Mouse (Mus musculus): ENCODE measurements at regions not wholly inside any gene's neighbourhood (a gene's known extent, or its start where the extent isn't known, plus 50 kb on each side); places are given as distances from the start of the nearest gene placed in this dataset.

GRCm38 (mm10) chr1:43247609-43248008 lies 50.8 kb upstream of the Fhl2 start:
- H3K4me1 ChIP-seq (ENCODE audit: control insufficient read depth in 1 of 2, insufficient read depth in 2 of 2, low read length in 2 of 2), result no peaks in the 10 kb centered on the region
- no peak overlapping the region for H3K9ac ChIP-seq (ENCODE audit: control insufficient read depth, low read depth, low read length, poor library complexity, severe bottlenecking)
- no peak for TF ChIP-seq ZMIZ1 (IDR thresholded peaks at IDR 0.05; ENCODE audit: low read depth, low read length)
- TF ChIP-seq MEF2A (IDR thresholded peaks at IDR 0.05; ENCODE audit: extremely low read depth, insufficient replicate concordance, low read depth, low read length, poor library complexity, severe bottlenecking), result no peak
- no peak for TF ChIP-seq RCOR1 (IDR thresholded peaks at IDR 0.05; ENCODE audit: low read depth, low read length)
- no peak for TF ChIP-seq TBP (IDR thresholded peaks at IDR 0.05; ENCODE audit: low read depth, low read length)
- TF ChIP-seq ZKSCAN1 (IDR thresholded peaks at IDR 0.05; ENCODE audit: low read depth, low read length), result no peak
- TF ChIP-seq MAX (IDR thresholded peaks at IDR 0.05; ENCODE audit: low read length), result no peak
- TF ChIP-seq POLR2A (IDR thresholded peaks at IDR 0.05; ENCODE audit: control insufficient read depth in 1 of 2, insufficient read depth in 1 of 2, low read depth in 1 of 2, low read length in 2 of 2, poor library complexity in 1 of 2), result no peak
- no peak for TF ChIP-seq POLR2AphosphoS5 (IDR thresholded peaks at IDR 0.05; ENCODE audit: borderline replicate concordance, low read depth, low read length)
- TF ChIP-seq RAD21 (IDR thresholded peaks at IDR 0.05; ENCODE audit: low read depth, low read length), result no peak
- TF ChIP-seq ZC3H11A (IDR thresholded peaks at IDR 0.05; ENCODE audit: low read depth, low read length), result no peak
- no peak for TF ChIP-seq CHD1 (IDR thresholded peaks at IDR 0.05; ENCODE audit: low read depth, low read length)
- TF ChIP-seq POLR2AphosphoS2 (IDR thresholded peaks at IDR 0.05; ENCODE audit: low read length), result no peak
- TF ChIP-seq TCF12 (IDR thresholded peaks at IDR 0.05; ENCODE audit: low read depth, low read length), result no peak
- no peak for TF ChIP-seq MYC (IDR thresholded peaks at IDR 0.05; ENCODE audit: low read depth, low read length)
- TF ChIP-seq MXI1 (IDR thresholded peaks at IDR 0.05; ENCODE audit: low read depth, low read length), result no peak
- H3K4me3 ChIP-seq (ENCODE audit: control insufficient read depth in 1 of 2, insufficient read depth in 1 of 2, low read depth in 2 of 2, low read length in 2 of 2), result no peak overlapping the region
- no peaks in the 10 kb centered on the region for H3K9me3 ChIP-seq (replicated peaks; ENCODE audit: insufficient read depth, low read length)
- H3K36me3 ChIP-seq (ENCODE audit: control insufficient read depth in 1 of 2, insufficient read depth in 2 of 2, low read length in 2 of 2), result no peaks in the 10 kb centered on the region
- no peak for DNase-seq (ENCODE audit: low read depth, low spot score)
- no peaks in the 10 kb centered on the region for H3K79me2 ChIP-seq (ENCODE audit: control insufficient read depth, insufficient read depth, low read length, poor library complexity)
- H3K27ac ChIP-seq (ENCODE audit: control insufficient read depth, low read depth, low read length), result no peak overlapping the region
- H3K27me3 ChIP-seq (ENCODE audit: control insufficient read depth in 1 of 2, insufficient read depth in 2 of 2, low read length in 2 of 2), result no peaks in the 10 kb centered on the region

GRCm38 (mm10) chr1:43250281-43250680 lies 53.5 kb upstream of the Fhl2 start:
- no peak overlapping the region for H3K9ac ChIP-seq (ENCODE audit: control insufficient read depth, low read depth, low read length, poor library complexity, severe bottlenecking)
- no peak for DNase-seq (ENCODE audit: low read depth, low spot score)
- no peaks in the 10 kb centered on the region for H3K36me3 ChIP-seq (ENCODE audit: control insufficient read depth in 1 of 2, insufficient read depth in 2 of 2, low read length in 2 of 2)
- TF ChIP-seq KAT2A (conservative IDR thresholded peaks at IDR 0.05; ENCODE audit: low read depth, low read length) (no peak), ELF1 (IDR thresholded peaks at IDR 0.05; ENCODE audit: low read depth, low read length) (no peak), HCFC1 (IDR thresholded peaks at IDR 0.05; ENCODE audit: low read depth, low read length) (no peak), UBTF (IDR thresholded peaks at IDR 0.05; ENCODE audit: borderline replicate concordance, insufficient read depth, low read depth, low read length) (no peak), USF2 (IDR thresholded peaks at IDR 0.05; ENCODE audit: borderline replicate concordance in 1 of 2, insufficient read depth in 1 of 2, low read depth in 1 of 2, low read length in 2 of 2) (no peak), ZKSCAN1 (IDR thresholded peaks at IDR 0.05; ENCODE audit: low read depth, low read length) (no peak), MAZ (IDR thresholded peaks at IDR 0.05; ENCODE audit: low read depth, low read length) (no peak), NRF1 (IDR thresholded peaks at IDR 0.05; ENCODE audit: insufficient read depth, low read depth, low read length, poor library complexity, severe bottlenecking) (no peak), JUND (IDR thresholded peaks at IDR 0.05; ENCODE audit: low read depth, low read length) (no peak), GABPA (IDR thresholded peaks at IDR 0.05; ENCODE audit: low read depth, low read length) (no peak), ZMIZ1 (IDR thresholded peaks at IDR 0.05; ENCODE audit: low read depth, low read length) (no peak), MAX (IDR thresholded peaks at IDR 0.05; ENCODE audit: low read length) (no peak), TCF12 (IDR thresholded peaks at IDR 0.05; ENCODE audit: low read depth, low read length) (no peak), RAD21 (IDR thresholded peaks at IDR 0.05; ENCODE audit: low read depth, low read length) (no peak), ZC3H11A (IDR thresholded peaks at IDR 0.05; ENCODE audit: low read depth, low read length) (no peak), TAL1 (IDR thresholded peaks at IDR 0.05; ENCODE audit: low read length) (no peak), SMC3 (IDR thresholded peaks at IDR 0.05; ENCODE audit: low read depth, low read length) (no peak), SIN3A (IDR thresholded peaks at IDR 0.05; ENCODE audit: low read length) (no peak), MXI1 (IDR thresholded peaks at IDR 0.05; ENCODE audit: low read depth, low read length) (no peak), MYC (IDR thresholded peaks at IDR 0.05; ENCODE audit: low read depth, low read length) (no peak)
- H3K79me2 ChIP-seq (ENCODE audit: control insufficient read depth, insufficient read depth, low read length, poor library complexity), result no peaks in the 10 kb centered on the region
- no peak overlapping the region for H3K4me3 ChIP-seq (ENCODE audit: control insufficient read depth in 1 of 2, insufficient read depth in 1 of 2, low read depth in 2 of 2, low read length in 2 of 2)
- H3K27me3 ChIP-seq (ENCODE audit: control insufficient read depth in 1 of 2, insufficient read depth in 2 of 2, low read length in 2 of 2), result no peaks in the 10 kb centered on the region; a peak in 1 of 4 replicates
- H3K4me1 ChIP-seq (ENCODE audit: control insufficient read depth in 1 of 2, insufficient read depth in 2 of 2, low read length in 2 of 2), result no peaks in the 10 kb centered on the region
- H3K27ac ChIP-seq (ENCODE audit: control insufficient read depth, low read depth, low read length), result no peak overlapping the region
- no peaks in the 10 kb centered on the region for H3K9me3 ChIP-seq (replicated peaks; ENCODE audit: insufficient read depth, low read length)
